Mouse (Mus musculus) gastrocnemius, adult 2 months (tissue): ENCODE results near the gene Fam214b. TPM values are rescaled to one million over a fixed set of nuclear protein-coding genes. Genes with fewer than 3 reads are reported as not detected.
A peak's percentile ranks its signal among the peaks of the same experiment; 100 is the strongest.

Experiments used
- DNase-seq: peaks from one replicate; pipeline ENCODE4 v3.0.0; 2022
- H3K27ac ChIP-seq: fragments of 200-600 bp; 2 replicates; pipeline ENCODE4 v1.8.1; 2022; ENCODE audit warnings: mild to moderate bottlenecking
- H3K4me3 ChIP-seq: fragments of 200-600 bp; 2 replicates; pipeline ENCODE4 v1.8.1; 2022; ENCODE audit warnings: mild to moderate bottlenecking, moderate library complexity
- CTCF ChIP-seq: fragments of 200-600 bp; IDR thresholded peaks from 2 replicates; pipeline ENCODE4 v1.8.1; 2022; ENCODE audit warnings: antibody characterized with exemption, mild to moderate bottlenecking, moderate library complexity
- intact Hi-C: fragments of 180-260 bp; cut with DNase I; formaldehyde crosslinking; loops from one replicate; pipeline ENCODE4 v1.15.1; 2025
- total RNA-seq, 2 experiments: library from RNA; stranded (reverse); gene quantifications; 2 replicates each; pipeline ENCODE4 v1.2.3; 2021

Gene Fam214b
- total RNA-seq, 2 experiments from 2014 or later, result 21.1 to 24.5 TPM

GRCm38 (mm10) chr4:42998022-42998421 lies 48.0 kb downstream of the Fam214b start:
- no peak for DNase-seq
- intact Hi-C loops, result no loop called here
- Histone ChIP-seq H3K4me3 (peak overlapping the region; percentile 98), H3K27ac (peak overlapping the region; percentile 99)
- no peak for TF ChIP-seq CTCF

GRCm38 (mm10) chr4:42988296-42988695 lies 57.7 kb downstream of the Fam214b start:
- H3K4me3 ChIP-seq, result no peak overlapping the region
- DNase-seq, result no peak
- no peak overlapping the region for H3K27ac ChIP-seq
- TF ChIP-seq CTCF, result peak; percentile 34
- intact Hi-C loops, result no loop called here

Other genes starting within 250 kb of the Fam214b start
- not detected for gene Fam205a1, start 192.3 kb downstream of the Fam214b start, total RNA-seq
- not detected for gene Gm12394, start 189.4 kb downstream of the Fam214b start, total RNA-seq
- under 1 TPM; 0.38 to 0.89 TPM for gene Fam205c, start 172.0 kb downstream of the Fam214b start, total RNA-seq
- 1 to 10 TPM in 1 of 2 experiments, under 1 TPM in 1; 0.41 to 1.3 TPM for gene Phf24, start 129.6 kb downstream of the Fam214b start, total RNA-seq
- gene Dnajb5, start 96.4 kb downstream of the Fam214b start, total RNA-seq, result 100 to 1,000 TPM; 178 to 216 TPM
- gene 1700022I11Rik, start 76.6 kb downstream of the Fam214b start, total RNA-seq, result not detected
- gene Vcp, start 45.7 kb downstream of the Fam214b start, total RNA-seq, result 100 to 1,000 TPM; 229 to 272 TPM
- 1 to 10 TPM in 1 of 2 experiments, under 1 TPM in 1; 0.84 to 1.2 TPM for gene Fancg, start 35.7 kb downstream of the Fam214b start, total RNA-seq
- 10 to 100 TPM in 1 of 2 experiments, 1 to 10 TPM in 1; 4.9 to 10.2 TPM for gene Pigo, start 20.4 kb downstream of the Fam214b start, total RNA-seq
- 100 to 1,000 TPM in 1 of 2 experiments, 10 to 100 TPM in 1; 87.5 to 108 TPM for gene Stoml2, start 14.5 kb downstream of the Fam214b start, total RNA-seq
- gene Unc13b, start 12.7 kb upstream of the Fam214b start, total RNA-seq, result 1 to 10 TPM; 2.1 to 2.9 TPM
- gene Atp8b5, start 220.9 kb upstream of the Fam214b start, total RNA-seq, result under 1 TPM in 1 of 2 experiments, not detected in 1; 0.06 TPM